Mouse (Mus musculus): ENCODE results near the gene Gm28230. TPM values are rescaled to one million over a fixed set of nuclear protein-coding genes. Genes with fewer than 3 reads are reported as not detected.

Gene Gm28230
- 0.13 and 20.0 TPM in 2 replicates for polyA plus RNA-seq (2012; rRNA removed)

DNA sequence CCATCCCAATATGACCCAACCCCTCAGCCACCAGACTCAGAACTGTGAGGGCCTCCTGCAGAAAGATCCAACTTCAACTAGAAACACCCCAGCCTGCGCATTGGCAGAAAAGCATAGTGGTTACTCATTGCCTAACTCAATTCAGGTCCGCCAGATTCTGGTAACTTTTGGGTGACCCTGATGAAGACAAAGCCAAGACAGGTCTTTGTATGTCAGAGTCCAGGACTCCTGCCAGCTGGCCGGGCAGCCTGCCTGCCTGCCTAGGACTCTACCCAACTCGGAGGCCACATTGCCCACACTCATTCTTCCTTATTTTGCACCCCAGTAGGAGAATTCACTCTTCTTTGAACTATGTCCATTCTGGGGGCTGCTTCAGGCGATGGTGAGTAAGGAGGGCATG, at the start of gene Gm28230:
Gene Gm28230 (plus strand): TSS at position 178 of the 400 bp plus-strand sequence.

GRCm38 (mm10) chr2:74678891-74679595, 47.5 kb upstream of the Gm28230 start, which contains the start of gene Hoxd11:
TSS of gene Hoxd11 (plus strand) at chr2:74679557.

GRCm38 (mm10) chr2:74691022-74691951, 35.2 kb upstream of the Gm28230 start, which contains the start of gene Hoxd10:
TSS of gene Hoxd10 (plus strand) at chr2:74691924.

GRCm38 (mm10) chr2:74697567-74698121, 28.9 kb upstream of the Gm28230 start, which contains the start of gene Hoxd9:
TSS of gene Hoxd9 (plus strand) at chr2:74697727.

DNA sequence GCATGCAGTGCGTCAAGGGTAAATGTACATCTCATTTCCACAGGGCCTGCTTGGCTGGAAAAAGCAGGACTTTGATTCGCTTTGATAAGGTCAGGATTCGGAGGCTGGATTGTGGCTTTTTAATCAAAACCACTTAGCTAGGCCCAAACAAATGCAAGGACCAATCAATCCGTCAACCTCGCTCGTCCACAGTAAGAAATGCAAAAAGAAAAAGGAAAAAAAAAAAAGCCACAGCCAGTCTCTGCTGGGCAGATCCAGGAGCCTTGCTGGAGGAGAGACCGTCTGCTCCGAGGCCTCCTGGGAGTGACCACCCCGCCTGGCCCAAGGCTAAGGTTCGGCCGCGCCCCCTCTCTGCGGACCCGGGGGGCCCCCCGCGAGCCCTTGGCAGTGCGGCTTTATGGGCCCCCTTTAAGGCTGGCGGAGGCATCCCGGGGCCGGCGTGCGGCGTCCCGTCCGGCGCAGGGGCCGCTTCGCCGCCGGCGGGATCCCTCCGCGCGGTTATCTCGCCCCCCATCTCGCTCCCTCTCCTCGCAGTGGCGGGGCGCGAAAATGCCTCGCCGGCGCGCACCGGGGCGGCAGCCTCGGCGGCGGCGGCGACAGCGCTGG, 22.0 kb upstream of the Gm28230 start, which contains the start of gene Hoxd8:
Gene Hoxd8 (plus strand): TSS at position 223 of the 606 bp plus-strand sequence.

GRCm38 (mm10) chr2:74711721-74712621, 14.6 kb upstream of the Gm28230 start, which contains the start of the genes Hoxd3 and Hoxd4:
TSS of gene Hoxd3 (plus strand) at chr2:74711927.
TSS of gene Hoxd4 (plus strand) at chr2:74711929.

DNA sequence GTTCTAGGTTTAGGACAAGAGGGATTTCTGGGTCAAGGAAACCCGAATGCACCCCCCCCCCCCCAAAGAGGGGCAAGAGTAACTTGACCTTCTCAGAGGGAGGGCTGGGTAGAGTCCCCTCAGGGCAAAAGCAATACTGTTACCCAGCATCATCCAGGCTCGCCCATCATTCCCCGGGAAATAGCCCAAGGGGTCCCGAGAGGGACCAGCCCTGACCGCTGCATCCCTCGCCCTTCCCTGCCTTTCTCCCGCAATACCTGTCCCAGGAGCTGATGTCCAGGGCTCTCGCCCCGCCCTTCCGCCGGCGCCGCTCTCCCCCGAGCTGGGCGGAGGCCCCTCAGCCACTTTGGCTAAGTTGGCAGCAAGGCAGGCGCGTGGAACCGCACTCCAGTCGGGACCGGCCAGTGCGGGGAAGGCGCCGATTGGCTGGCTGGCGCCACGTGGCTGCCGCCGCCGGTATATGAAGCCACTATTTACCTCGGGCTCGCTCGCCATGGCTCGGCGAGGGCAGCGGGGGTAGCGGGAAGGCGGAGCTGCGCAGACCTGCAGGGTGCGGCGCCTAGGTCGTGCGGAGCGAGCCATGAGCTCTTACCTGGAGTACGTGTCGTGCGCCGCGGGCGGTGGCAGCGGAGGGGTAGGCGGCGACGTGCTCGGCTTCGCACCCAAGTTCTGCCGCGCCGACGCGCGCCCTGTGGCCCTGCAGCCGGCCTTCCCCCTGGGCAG, 36.2 kb downstream of the Gm28230 start, which contains the start of gene Hoxd1:
Gene Hoxd1 (plus strand): TSS at position 459 of the 723 bp plus-strand sequence.

Other genes starting within 250 kb of the Gm28230 start
- 27.6 and 32.6 TPM in 2 replicates for gene Lnpk, start 147.3 kb upstream of the Gm28230 start, polyA plus RNA-seq (2012; rRNA removed)
- 3.1 and 5.4 TPM in 2 replicates for gene Evx2, start 67.2 kb upstream of the Gm28230 start, polyA plus RNA-seq (2012; rRNA removed)
- 0.10 and 10.4 TPM in 2 replicates for gene Hoxd13, start 58.4 kb upstream of the Gm28230 start, polyA plus RNA-seq (2012; rRNA removed)
- gene Hoxd12, start 51.7 kb upstream of the Gm28230 start, polyA plus RNA-seq (2012; rRNA removed), result 4.5 TPM in 1 of 2 replicates, not detected in the other
- 7.1 TPM in 1 of 2 replicates, not detected in the other for gene Hoxd11, start 47.2 kb upstream of the Gm28230 start, polyA plus RNA-seq (2012; rRNA removed)
- 0.12 and 10.9 TPM in 2 replicates for gene Hoxd10, start 34.8 kb upstream of the Gm28230 start, polyA plus RNA-seq (2012; rRNA removed)
- gene Hoxd9, start 29.0 kb upstream of the Gm28230 start, polyA plus RNA-seq (2012; rRNA removed), result 0.04 and 7.3 TPM in 2 replicates
- gene Hoxd8, start 22.1 kb upstream of the Gm28230 start, polyA plus RNA-seq (2012; rRNA removed), result 0.36 and 7.0 TPM in 2 replicates
- gene Hoxd3, start 14.8 kb upstream of the Gm28230 start, polyA plus RNA-seq (2012; rRNA removed), result 0.66 and 38.3 TPM in 2 replicates
- gene Hoxd4, start 14.8 kb upstream of the Gm28230 start, polyA plus RNA-seq (2012; rRNA removed), result 0.48 and 31.7 TPM in 2 replicates
- gene Hoxd1, start 36.3 kb downstream of the Gm28230 start, polyA plus RNA-seq (2012; rRNA removed), result 0.14 and 1.2 TPM in 2 replicates
- gene Mtx2, start 99.1 kb downstream of the Gm28230 start, polyA plus RNA-seq (2012; rRNA removed), result 84.9 and 94.0 TPM in 2 replicates

Measured in central nervous system, embryonic 11.5 days (tissue).